Mouse (Mus musculus) erythroid progenitor cell, adult 5-6 weeks (primary cell): Measurements from ENCODE around the gene Pla2g4f. TPM values are rescaled to one million over a fixed set of nuclear protein-coding genes. Genes with fewer than 3 reads are reported as not detected.

Source experiments
- ATAC-seq: replicated peaks from 2 replicates; pipeline ENCODE4 v1.8.0; 2016; ENCODE audit warnings: moderate number of reproducible peaks, mild to moderate bottlenecking, moderate TSS enrichment, inconsistent platforms; ENCODE audit not compliant: poor library complexity, low FRiP score, severe bottlenecking
- total RNA-seq, 2 experiments: library from RNA; stranded (forward) in 1 of 2; stranded (reverse) in 1 of 2; fragments of 150-400 nt in 1 of 2; fragments of 186-747, 209-891 nt in 1 of 2; gene quantifications; 2 replicates each; pipeline versions ENCODE4 v1.2.3 to v1.2.4; 2015 to 2017; ENCODE audit warnings: low replicate concordance in 2 of 2

Gene Pla2g4f
- total RNA-seq, 2 experiments from 2014 or later: not detected

GRCm38 (mm10) chr2:120284094-120284493 is 29.9 kb downstream of the Pla2g4f start:
- no peak for ATAC-seq

- no peak for ATAC-seq
Measured at GRCm38 (mm10) chr2:120283550-120283949, 30.4 kb downstream of the Pla2g4f start.

GRCm38 (mm10) chr2:120281221-120281620 is 32.7 kb downstream of the Pla2g4f start:
- ATAC-seq: no peak

GRCm38 (mm10) chr2:120279961-120280360 is 34.0 kb downstream of the Pla2g4f start:
- no peak for ATAC-seq

- no peak for ATAC-seq
Measured at GRCm38 (mm10) chr2:120276951-120277350, 37.0 kb downstream of the Pla2g4f start.

- ATAC-seq: no peak
Measured at GRCm38 (mm10) chr2:120268635-120269034, 45.3 kb downstream of the Pla2g4f start.

- ATAC-seq: no peak
Measured at GRCm38 (mm10) chr2:120265523-120265922, 48.4 kb downstream of the Pla2g4f start.

- ATAC-seq: no peak
Measured at GRCm38 (mm10) chr2:120264858-120265257, 49.1 kb downstream of the Pla2g4f start.

GRCm38 (mm10) chr2:120262876-120263275 is 51.1 kb downstream of the Pla2g4f start:
- no peak for ATAC-seq

GRCm38 (mm10) chr2:120261346-120261745 is 52.6 kb downstream of the Pla2g4f start:
- ATAC-seq: no peak

GRCm38 (mm10) chr2:120256259-120256658 is 57.7 kb downstream of the Pla2g4f start:
- ATAC-seq: no peak

- ATAC-seq: no peak
Measured at GRCm38 (mm10) chr2:120252644-120253043, 61.3 kb downstream of the Pla2g4f start.

Other genes starting within 250 kb of the Pla2g4f start
- gene Ehd4, start 159.6 kb downstream of the Pla2g4f start, total RNA-seq (2015; ENCODE audit: low replicate concordance): 10.8 and 12.6 TPM in 2 replicates
- gene Ehd4, start 159.6 kb downstream of the Pla2g4f start, total RNA-seq (2017; ENCODE audit: low replicate concordance): 7.8 and 9.5 TPM in 2 replicates
- gene Pla2g4e, start 68.8 kb downstream of the Pla2g4f start, total RNA-seq (2015; ENCODE audit: low replicate concordance): not detected in 2 replicates
- not detected in 2 replicates for gene Pla2g4e, start 68.8 kb downstream of the Pla2g4f start, total RNA-seq (2017; ENCODE audit: low replicate concordance)
- gene Pla2g4d, start 25.0 kb downstream of the Pla2g4f start, total RNA-seq (2015; ENCODE audit: low replicate concordance): not detected in 2 replicates
- not detected in 2 replicates for gene Pla2g4d, start 25.0 kb downstream of the Pla2g4f start, total RNA-seq (2017; ENCODE audit: low replicate concordance)
- gene Vps39, start 39.0 kb upstream of the Pla2g4f start, total RNA-seq (2015; ENCODE audit: low replicate concordance): 9.0 and 33.5 TPM in 2 replicates
- 24.7 and 25.5 TPM in 2 replicates for gene Vps39, start 39.0 kb upstream of the Pla2g4f start, total RNA-seq (2017; ENCODE audit: low replicate concordance)
- gene Ganc, start 89.7 kb upstream of the Pla2g4f start, total RNA-seq (2015; ENCODE audit: low replicate concordance): 15.5 and 18.7 TPM in 2 replicates
- gene Ganc, start 89.7 kb upstream of the Pla2g4f start, total RNA-seq (2017; ENCODE audit: low replicate concordance): 13.4 and 21.8 TPM in 2 replicates
- 15.1 and 19.3 TPM in 2 replicates for gene Tmem87a, start 89.9 kb upstream of the Pla2g4f start, total RNA-seq (2015; ENCODE audit: low replicate concordance)
- 27.1 and 37.3 TPM in 2 replicates for gene Tmem87a, start 89.9 kb upstream of the Pla2g4f start, total RNA-seq (2017; ENCODE audit: low replicate concordance)
- gene Capn3, start 141.9 kb upstream of the Pla2g4f start, total RNA-seq (2015; ENCODE audit: low replicate concordance): not detected in 2 replicates
- not detected in 2 replicates for gene Capn3, start 141.9 kb upstream of the Pla2g4f start, total RNA-seq (2017; ENCODE audit: low replicate concordance)
- gene Zfp106, start 249.7 kb upstream of the Pla2g4f start, total RNA-seq (2015; ENCODE audit: low replicate concordance): 15.9 and 36.4 TPM in 2 replicates
- gene Zfp106, start 249.7 kb upstream of the Pla2g4f start, total RNA-seq (2017; ENCODE audit: low replicate concordance): 22.2 and 43.4 TPM in 2 replicates